Mouse (Mus musculus) liver, embryonic 12.5 days (tissue): Measurements from ENCODE around the gene Tssk6. TPM values are rescaled to one million over a fixed set of nuclear protein-coding genes. Genes with fewer than 3 reads are reported as not detected.

ENCODE experiments used
- polyA plus RNA-seq: library from polyadenylated mRNA; unstranded; fragments of >200 nt; fragmentation: Nextera tagmentation; extraction: Ambion mirVana; gene quantifications from 2 replicates; pipeline ENCODE4 v1.2.1, GENCODE M21; 2016

Tssk6 gene
- polyA plus RNA-seq, 1 experiment from 2014 or later, result 3.8 TPM

Other genes with a start within 250 kb of the Tssk6 start
- gene Zfp964, start 247.7 kb upstream of the Tssk6 start, polyA plus RNA-seq, result 0.42 and 0.58 TPM in 2 replicates
- gene Zfp869, start 191.5 kb upstream of the Tssk6 start, polyA plus RNA-seq, result 14.8 and 15.8 TPM in 2 replicates
- 1.8 and 2.3 TPM in 2 replicates for gene Zfp963, start 152.2 kb upstream of the Tssk6 start, polyA plus RNA-seq
- gene Gm20422, start 127.3 kb upstream of the Tssk6 start, polyA plus RNA-seq, result 0.32 TPM in 1 of 2 replicates, not detected in the other
- 32.8 and 33.9 TPM in 2 replicates for gene Atp13a1, start 111.0 kb upstream of the Tssk6 start, polyA plus RNA-seq
- gene Zfp866, start 111.0 kb upstream of the Tssk6 start, polyA plus RNA-seq, result 10.9 and 12.3 TPM in 2 replicates
- 5.4 and 6.6 TPM in 2 replicates for gene Gmip, start 93.5 kb upstream of the Tssk6 start, polyA plus RNA-seq
- gene Lpar2, start 79.8 kb upstream of the Tssk6 start, polyA plus RNA-seq, result 0.12 and 0.20 TPM in 2 replicates
- 3.1 and 3.2 TPM in 2 replicates for gene Pbx4, start 69.7 kb upstream of the Tssk6 start, polyA plus RNA-seq
- gene Cilp2, start 14.5 kb upstream of the Tssk6 start, polyA plus RNA-seq, result 0.14 and 0.33 TPM in 2 replicates
- gene Ndufa13, start 374 bp downstream of the Tssk6 start, polyA plus RNA-seq, result 121 and 122 TPM in 2 replicates
- gene Yjefn3, start 528 bp downstream of the Tssk6 start, polyA plus RNA-seq, result 0.74 and 0.86 TPM in 2 replicates
- gene Gatad2a, start 94.2 kb downstream of the Tssk6 start, polyA plus RNA-seq, result 60.2 and 62.6 TPM in 2 replicates
- 35.4 and 36.2 TPM in 2 replicates for gene Mau2, start 140.6 kb downstream of the Tssk6 start, polyA plus RNA-seq
- gene Sugp1, start 140.6 kb downstream of the Tssk6 start, polyA plus RNA-seq, result 25.1 and 26.2 TPM in 2 replicates
- 0.68 and 0.74 TPM in 2 replicates for gene Tm6sf2, start 170.7 kb downstream of the Tssk6 start, polyA plus RNA-seq
- 0.12 and 0.26 TPM in 2 replicates for gene Hapln4, start 181.3 kb downstream of the Tssk6 start, polyA plus RNA-seq
- gene Ncan, start 218.7 kb downstream of the Tssk6 start, polyA plus RNA-seq, result not detected in 2 replicates
- 30.9 and 33.0 TPM in 2 replicates for gene Nr2c2ap, start 229.1 kb downstream of the Tssk6 start, polyA plus RNA-seq
- gene Rfxank, start 237.0 kb downstream of the Tssk6 start, polyA plus RNA-seq, result 9.6 and 9.8 TPM in 2 replicates
- gene Borcs8, start 237.3 kb downstream of the Tssk6 start, polyA plus RNA-seq, result 25.1 and 28.8 TPM in 2 replicates
- gene Mef2b, start 237.5 kb downstream of the Tssk6 start, polyA plus RNA-seq, result 0.23 and 0.36 TPM in 2 replicates